Mouse (Mus musculus) kidney, postnatal 0 days (tissue): ENCODE measurements around the gene Setd1b. TPM values are rescaled to one million over a fixed set of nuclear protein-coding genes. Genes with fewer than 3 reads are reported as not detected.

Experiments used
- ATAC-seq: fragments of 200-750 bp; cut with Nextera tagmentation; replicated peaks from 2 replicates; pipeline ENCODE4 v1.8.0; 2017; ENCODE audit warnings: low read depth, moderate number of reproducible peaks, moderate TSS enrichment, moderate library complexity; ENCODE audit not compliant: low FRiP score
- DNase-seq: peaks from one replicate; pipeline ENCODE4 v3.0.0-alpha.2; 2016; ENCODE audit warnings: low spot score
- H3K27ac ChIP-seq: fragments of 300-500 bp; sonication (generic); 2 replicates; pipeline ENCODE4 v1.5.1; 2014; ENCODE audit warnings: mild to moderate bottlenecking
- H3K27me3 ChIP-seq: fragments of 300-500 bp; sonication (generic); 2 replicates; pipeline ENCODE4 v1.6.1; 2014; ENCODE audit warnings: low read length, mixed read lengths; ENCODE audit not compliant: insufficient read depth
- H3K36me3 ChIP-seq: fragments of 300-500 bp; sonication (generic); 2 replicates; pipeline ENCODE4 v1.6.1; 2014; ENCODE audit warnings: low read length, mixed read lengths; ENCODE audit not compliant: insufficient read depth
- H3K4me1 ChIP-seq: fragments of 300-500 bp; sonication (generic); replicated peaks from 2 replicates; pipeline ENCODE4 v1.6.1; 2014; ENCODE audit warnings: antibody characterized with exemption, low read length, mixed read lengths; ENCODE audit not compliant: insufficient read depth
- H3K4me2 ChIP-seq: fragments of 300-500 bp; sonication (generic); 2 replicates; pipeline ENCODE4 v1.6.1; 2014; ENCODE audit warnings: mild to moderate bottlenecking, low read length, moderate library complexity, mixed read lengths
- H3K4me3 ChIP-seq: fragments of 300-500 bp; sonication (generic); replicated peaks from 2 replicates; pipeline ENCODE4 v1.5.1; 2014; ENCODE audit warnings: low read depth, low read length
- H3K9ac ChIP-seq: fragments of 300-500 bp; sonication (generic); 2 replicates; pipeline ENCODE4 v1.6.1; 2014; ENCODE audit warnings: low read depth, low read length
- H3K9me3 ChIP-seq: fragments of 300-500 bp; sonication (generic); replicated peaks from 2 replicates; pipeline ENCODE4 v1.6.1; 2016; ENCODE audit warnings: low read length, inconsistent platforms, mixed read lengths
- CTCF ChIP-seq: IDR thresholded peaks from 2 replicates; pipeline ENCODE4 v1.5.1; 2016; ENCODE audit warnings: antibody characterized with exemption, low read depth, mild to moderate bottlenecking, moderate library complexity
- WGBS: fragments of 180-500 bp; shearing (Covaris S2); extraction: QIAGEN DNeasy Blood & Tissue Kit; methylation state at CpG from one replicate; pipeline ENCODE4 v1.1.7; 2014; 5-methylcytosine and 5-hydroxymethylcytosine counted together
- polyA plus RNA-seq: library from polyadenylated mRNA; unstranded; fragments of >200 nt; fragmentation: Nextera tagmentation; extraction: Ambion mirVana; gene quantifications from 2 replicates; pipeline ENCODE4 v1.2.1, GENCODE M21; 2015

The Setd1b gene
- polyA plus RNA-seq, 1 experiment from 2014 or later, result 7.0 TPM

- no peak for TF ChIP-seq CTCF
- Histone ChIP-seq H3K36me3 (peaks cover 7% of the 10 kb centered on the region; the same call in 1 of the 2 replicates), H3K9me3 (no peaks in the 10 kb centered on the region), H3K27ac (peak overlapping the region; percentile 62), H3K4me3 (no peak overlapping the region), H3K4me2 (no peak overlapping the region), H3K9ac (no peak overlapping the region), H3K4me1 (0 out of 2 replicates have a peak, but pooled peaks cover 6% of the 10 kb centered on the region), H3K27me3 (no peaks in the 10 kb centered on the region)
- 22% methylated on average over 8 of the region's 8 CpGs for WGBS
- ATAC-seq (peak; percentile 76; the same call in 1 of the 2 replicates), DNase-seq (peak; percentile 82)
These were observed 38.4 kb upstream of the Setd1b start for GRCm38 (mm10) chr5:123103556-123103955.

- H3K27ac ChIP-seq, result no peak overlapping the region
- H3K4me1 ChIP-seq, result peaks cover 14% of the 10 kb centered on the region; the same call in 1 of the 2 replicates
- H3K36me3 ChIP-seq, result peaks cover under 1% of the 10 kb centered on the region; the same call in 1 of the 2 replicates
- ATAC-seq (no peak), DNase-seq (no peak)
- no peaks in the 10 kb centered on the region for H3K9me3 ChIP-seq
- TF ChIP-seq CTCF, result no peak
- H3K4me2 ChIP-seq, result no peak overlapping the region
- no peaks in the 10 kb centered on the region for H3K27me3 ChIP-seq
- H3K9ac ChIP-seq, result no peak overlapping the region
- no peak overlapping the region for H3K4me3 ChIP-seq
- WGBS, result 84% methylated on average over 6 of the region's 6 CpGs
These were observed 37.2 kb upstream of the Setd1b start for GRCm38 (mm10) chr5:123104769-123105168.

GRCm38 (mm10) chr5:123109452-123110203, 32.4 kb upstream of the Setd1b start:
- ATAC-seq, result peak; percentile 22; the same call in 1 of the 2 replicates

GRCm38 (mm10) chr5:123110296-123110721, 31.7 kb upstream of the Setd1b start:
- H3K9ac ChIP-seq, result 0 out of 2 replicates have a peak overlapping the region, but pooled peaks have one; percentile 29
- no peak overlapping the region for H3K4me3 ChIP-seq
- no peaks in the 10 kb centered on the region for H3K36me3 ChIP-seq
- H3K9me3 ChIP-seq, result no peaks in the 10 kb centered on the region
- 29% methylated on average over 13 of the region's 13 CpGs for WGBS
- H3K27ac ChIP-seq, result peak overlapping the region; percentile 68
- no peak for TF ChIP-seq CTCF
- peaks cover 18% of the 10 kb centered on the region for H3K4me1 ChIP-seq
- peak; percentile 74 for DNase-seq
- peak overlapping the region; percentile 49 for H3K4me2 ChIP-seq
- no peaks in the 10 kb centered on the region for H3K27me3 ChIP-seq
- ATAC-seq, result no peak; the same call in 1 of the 2 replicates

More at GRCm38 (mm10) chr5:123109452-123110203, 32.4 kb upstream of the Setd1b start:
- Histone ChIP-seq H3K4me3 (no peak overlapping the region), H3K9me3 (no peaks in the 10 kb centered on the region), H3K4me1 (peaks cover 18% of the 10 kb centered on the region), H3K27ac (peak overlapping the region; percentile 68), H3K9ac (peak overlapping the region; percentile 27; the same call in 1 of the 2 replicates), H3K27me3 (no peaks in the 10 kb centered on the region), H3K36me3 (no peaks in the 10 kb centered on the region), H3K4me2 (peak overlapping the region; percentile 49)
- 19% methylated on average over 13 of the region's 13 CpGs for WGBS
- no peak for TF ChIP-seq CTCF
- DNase-seq, result peak; percentile 54

GRCm38 (mm10) chr5:123114109-123114508, 27.9 kb upstream of the Setd1b start:
- no peaks in the 10 kb centered on the region for H3K36me3 ChIP-seq
- no peaks in the 10 kb centered on the region for H3K27me3 ChIP-seq
- H3K4me1 ChIP-seq, result peaks cover 15% of the 10 kb centered on the region
- no peak overlapping the region for H3K9ac ChIP-seq
- ATAC-seq, result no peak
- TF ChIP-seq CTCF, result no peak
- 58% methylated on average over 11 of the region's 11 CpGs for WGBS
- DNase-seq, result no peak
- H3K4me2 ChIP-seq, result no peak overlapping the region
- H3K27ac ChIP-seq, result no peak overlapping the region
- no peaks in the 10 kb centered on the region for H3K9me3 ChIP-seq
- H3K4me3 ChIP-seq, result no peak overlapping the region

GRCm38 (mm10) chr5:123114924-123115323, 27.1 kb upstream of the Setd1b start:
- no peak overlapping the region for H3K27ac ChIP-seq
- H3K4me3 ChIP-seq, result no peak overlapping the region
- no peak overlapping the region for H3K9ac ChIP-seq
- no peaks in the 10 kb centered on the region for H3K36me3 ChIP-seq
- no peak overlapping the region for H3K4me2 ChIP-seq
- ATAC-seq (no peak), DNase-seq (peak; percentile 85)
- no peaks in the 10 kb centered on the region for H3K27me3 ChIP-seq
- TF ChIP-seq CTCF, result peak; percentile 78
- peaks cover 9% of the 10 kb centered on the region for H3K4me1 ChIP-seq
- 32% methylated on average over 7 of the region's 7 CpGs for WGBS
- H3K9me3 ChIP-seq, result no peaks in the 10 kb centered on the region
